ENCODE assay signal across 16 mouse cellular contexts in genomic region chr14:12348089-12348488, GRCm38 (mm10). TPM values are rescaled to one million over a fixed set of nuclear protein-coding genes. Genes with fewer than 3 reads are reported as not detected.
DNase-seq lines count a peak whose midpoint lies in the region; ATAC-seq lines count a peak whose summit lies in the region.
"Had no signal": no experiment of that assay in that cellular context is flagged by ENCODE, and none has a peak within 500 bp of the region (broad histone marks: within the 10 kb centered on the region; RNA-seq: fewer than 3 reads in every experiment).

Gene Fezf2, minus strand, starts transcription at chr14:12348189.

- peak within 1 kb of the TSS; percentile 45; the same call in 1 of the 2 replicates for H3K4me2 ChIP-seq in embryonic facial prominence, embryonic 14.5 days (ENCODE audit: low read depth, low read length)
- H3K4me2 ChIP-seq in liver, embryonic 12.5 days: no peak within 1 kb of the TSS

- WGBS in heart, embryonic 10.5 days: 8% methylated on average over 2 of the region's 2 CpGs
- 3% methylated on average over 2 of the region's 2 CpGs for WGBS in embryonic facial prominence, embryonic 14.5 days
- 5% methylated on average over 2 of the region's 2 CpGs for WGBS in liver, embryonic 12.5 days (ENCODE audit: insufficient replicate concordance)

- no peaks in the 10 kb centered on the region for H3K36me3 ChIP-seq in heart, embryonic 10.5 days
- no peaks in the 10 kb centered on the region for H3K36me3 ChIP-seq in embryonic facial prominence, embryonic 14.5 days (ENCODE audit: control insufficient read depth, insufficient read depth, low read length)
- no peaks in the 10 kb centered on the region for H3K36me3 ChIP-seq in liver, embryonic 12.5 days
- H3K36me3 ChIP-seq: embryonic facial prominence, embryonic 13.5 days; intestine, embryonic 15.5 days had no signal

- no peak for DNase-seq in heart, embryonic 10.5 days (ENCODE audit: low spot score)
- no peak for DNase-seq in heart, postnatal 10 days
- DNase-seq in left cerebral cortex, adult 18-20 months (ENCODE audit: low spot score in 2 of 2): no peak
- no peak for DNase-seq in left cerebral cortex, adult 9 months (ENCODE audit: low spot score in 2 of 2)
- DNase-seq in embryonic facial prominence, embryonic 14.5 days (ENCODE audit: low spot score): no peak
- DNase-seq in layer of hippocampus, postnatal 36 days: no peak
- no peak for DNase-seq in cerebellum, postnatal 25 days
- DNase-seq: cerebellum, adult 2 months; kidney, postnatal 14 days; spleen, adult 18-20 months; thymus, postnatal 25 days had no signal

- peak within 1 kb of the TSS; percentile 39; the same call in 1 of the 2 replicates for H3K4me3 ChIP-seq in heart, embryonic 10.5 days
- peak within 1 kb of the TSS; percentile 23; the same call in 1 of the 2 replicates for H3K4me3 ChIP-seq in embryonic facial prominence, embryonic 14.5 days (ENCODE audit: low read depth, low read length)
- no peak within 1 kb of the TSS for H3K4me3 ChIP-seq in liver, embryonic 12.5 days

- intact Hi-C loops in heart, postnatal 10 days (cut with DNase I): no loop called here

- peaks cover 23% of the 10 kb centered on the region for H3K4me1 ChIP-seq in heart, embryonic 10.5 days
- H3K4me1 ChIP-seq in embryonic facial prominence, embryonic 14.5 days (ENCODE audit: control insufficient read depth, insufficient read depth, low read length): no peaks in the 10 kb centered on the region
- H3K4me1 ChIP-seq in liver, embryonic 12.5 days: no peaks in the 10 kb centered on the region

- no peak for ATAC-seq in embryonic facial prominence, embryonic 14.5 days (ENCODE audit: low read depth)
- ATAC-seq in liver, embryonic 12.5 days: no peak
- ATAC-seq: intestine, embryonic 15.5 days had no signal

- H3K9ac ChIP-seq in embryonic facial prominence, embryonic 14.5 days (ENCODE audit: low read depth, low read length): no peak within 1 kb of the TSS
- no peak within 1 kb of the TSS for H3K9ac ChIP-seq in liver, embryonic 12.5 days
- H3K9ac ChIP-seq: embryonic facial prominence, embryonic 13.5 days; intestine, embryonic 15.5 days had no signal

- no peaks in the 10 kb centered on the region for H3K9me3 ChIP-seq in heart, embryonic 10.5 days
- no peaks in the 10 kb centered on the region for H3K9me3 ChIP-seq in embryonic facial prominence, embryonic 14.5 days (ENCODE audit: control insufficient read depth, low read length)
- H3K9me3 ChIP-seq in liver, embryonic 12.5 days (replicated peaks): no peaks in the 10 kb centered on the region
- H3K9me3 ChIP-seq: embryonic facial prominence, embryonic 13.5 days; intestine, embryonic 15.5 days had no signal

- peaks cover 100% of the 10 kb centered on the region for H3K27me3 ChIP-seq in heart, embryonic 10.5 days (ENCODE audit: insufficient read depth, poor library complexity, severe bottlenecking)
- peaks cover 100% of the 10 kb centered on the region for H3K27me3 ChIP-seq in embryonic facial prominence, embryonic 14.5 days (replicated peaks; ENCODE audit: control insufficient read depth, insufficient read depth, low read length)
- H3K27me3 ChIP-seq in liver, embryonic 12.5 days (replicated peaks): peaks cover 96% of the 10 kb centered on the region

- H3K27ac ChIP-seq in heart, embryonic 10.5 days: no peak within 1 kb of the TSS
- H3K27ac ChIP-seq in embryonic facial prominence, embryonic 14.5 days (replicated peaks; ENCODE audit: low read depth, low read length): no peak within 1 kb of the TSS
- no peak within 1 kb of the TSS for H3K27ac ChIP-seq in liver, embryonic 12.5 days
- H3K27ac ChIP-seq: embryonic facial prominence, embryonic 13.5 days; intestine, embryonic 15.5 days; macrophage had no signal

RNA-seq across cellular contexts. Expression of gene Fezf2, which starts in this region (rescaled TPM):
- not detected in 2 replicates for polyA plus RNA-seq in heart, embryonic 10.5 days (2016; fragmentation: Nextera tagmentation; extraction: Ambion mirVana)
- not detected for total RNA-seq in heart, postnatal 10 days (2021)
- total RNA-seq in left cerebral cortex, adult 18-20 months (2021): 10 to 100 TPM; 26.4 to 33.2 TPM
- polyA plus RNA-seq in embryonic facial prominence, embryonic 14.5 days (2014; fragmentation: Nextera tagmentation; extraction: Ambion mirVana): 0.51 TPM in 1 of 2 replicates, not detected in the other
- total RNA-seq in layer of hippocampus, postnatal 36 days (2021): 10 to 100 TPM; 41.0 to 45.7 TPM
- polyA plus RNA-seq in liver, embryonic 12.5 days (2016; fragmentation: Nextera tagmentation; extraction: Ambion mirVana): 0.06 TPM in 1 of 2 replicates, not detected in the other
- polyA plus RNA-seq: cerebellum, adult 2 months; intestine, embryonic 15.5 days; liver, embryonic 16.5 days; macrophage had no signal

Comparison
In these comparisons a context has a peak if more than half of its experiments do, and no peak if none do; other contexts are left out.
1. RNA of gene Fezf2 (total RNA-seq): 41.0 to 45.7 TPM in layer of hippocampus, postnatal 36 days and 26.4 to 33.2 TPM in left cerebral cortex, adult 18-20 months; not detected in heart, postnatal 10 days; every median in the first group is over 10 times any median in the second.